Mouse (Mus musculus) midbrain, embryonic 16.5 days (tissue): ENCODE measurements at regions not wholly inside any gene's neighbourhood (a gene's known extent, or its start where the extent isn't known, plus 50 kb on each side); places are given as distances from the start of the nearest gene placed in this dataset.

ENCODE experiments used
- ATAC-seq: fragments of 200-750 bp; cut with Nextera tagmentation; 2 replicates; pipeline ENCODE4 v1.8.0; 2017; ENCODE audit warnings: moderate TSS enrichment
- H3K27ac ChIP-seq: fragments of 300-500 bp; sonication (generic); 2 replicates; pipeline ENCODE4 v1.5.1; 2014; ENCODE audit warnings: mild to moderate bottlenecking, low read length, mixed read lengths
- H3K27me3 ChIP-seq: fragments of 300-500 bp; sonication (generic); 2 replicates; pipeline ENCODE4 v1.6.1; 2014; ENCODE audit warnings: low read depth, low read length, mixed read lengths; ENCODE audit not compliant: control insufficient read depth, insufficient read depth
- H3K36me3 ChIP-seq: fragments of 300-500 bp; sonication (generic); 2 replicates; pipeline ENCODE4 v1.6.1; 2014; ENCODE audit warnings: mild to moderate bottlenecking, low read length, moderate library complexity, mixed read lengths; ENCODE audit not compliant: control insufficient read depth, insufficient read depth
- H3K4me1 ChIP-seq: fragments of 300-500 bp; sonication (generic); 2 replicates; pipeline ENCODE4 v1.6.1; 2014; ENCODE audit warnings: mild to moderate bottlenecking, low read length, mixed read lengths; ENCODE audit not compliant: control insufficient read depth, insufficient read depth
- H3K4me2 ChIP-seq: fragments of 300-500 bp; sonication (generic); 2 replicates; pipeline ENCODE4 v1.6.1; 2014; ENCODE audit warnings: mild to moderate bottlenecking, low read length, mixed read lengths
- H3K4me3 ChIP-seq: fragments of 300-500 bp; sonication (generic); 2 replicates; pipeline ENCODE4 v1.5.1; 2014; ENCODE audit warnings: low read depth, mild to moderate bottlenecking, low read length, moderate library complexity, mixed read lengths
- H3K9ac ChIP-seq: fragments of 300-500 bp; sonication (generic); 2 replicates; pipeline ENCODE4 v1.6.1; 2014; ENCODE audit warnings: low read depth, low read length, mixed read lengths
- H3K9me3 ChIP-seq: fragments of 300-500 bp; sonication (generic); replicated peaks from 2 replicates; pipeline ENCODE4 v1.6.1; 2014; ENCODE audit warnings: mild to moderate bottlenecking, low read length, mixed read lengths; ENCODE audit not compliant: control insufficient read depth, poor library complexity, severe bottlenecking
- WGBS: fragments of 180-500 bp; shearing (Covaris S2); extraction: QIAGEN DNeasy Blood & Tissue Kit; methylation state at CpG from one replicate; pipeline ENCODE4 v1.1.7; 2014; 5-methylcytosine and 5-hydroxymethylcytosine counted together

- Histone ChIP-seq H3K36me3 (no peaks in the 10 kb centered on the region), H3K27ac (no peak overlapping the region), H3K27me3 (no peaks in the 10 kb centered on the region), H3K4me2 (no peak overlapping the region), H3K4me3 (no peak overlapping the region), H3K4me1 (no peaks in the 10 kb centered on the region), H3K9me3 (no peaks in the 10 kb centered on the region), H3K9ac (no peak overlapping the region)
- no peak; the same call in 1 of the 2 replicates for ATAC-seq
- 43% methylated on average over 3 of the region's 3 CpGs for WGBS
Measured at GRCm38 (mm10) chr8:33078125-33078524, 350.4 kb upstream of the 5930422O12Rik start.

GRCm38 (mm10) chr8:33079867-33080585 lies 348.5 kb upstream of the 5930422O12Rik start:
- H3K36me3 ChIP-seq = no peaks in the 10 kb centered on the region
- no peak overlapping the region for H3K4me3 ChIP-seq
- no peak for ATAC-seq
- 83% methylated on average over 12 of the region's 12 CpGs for WGBS
- H3K9me3 ChIP-seq = no peaks in the 10 kb centered on the region
- no peaks in the 10 kb centered on the region for H3K4me1 ChIP-seq
- no peak overlapping the region for H3K9ac ChIP-seq
- no peak overlapping the region for H3K27ac ChIP-seq
- no peaks in the 10 kb centered on the region for H3K27me3 ChIP-seq
- H3K4me2 ChIP-seq = no peak overlapping the region

- Histone ChIP-seq H3K4me3 (no peak overlapping the region), H3K4me2 (no peak overlapping the region), H3K36me3 (no peaks in the 10 kb centered on the region), H3K27ac (no peak overlapping the region), H3K27me3 (no peaks in the 10 kb centered on the region), H3K4me1 (peaks cover 5% of the 10 kb centered on the region; the same call in 1 of the 2 replicates), H3K9me3 (no peaks in the 10 kb centered on the region), H3K9ac (no peak overlapping the region)
- ATAC-seq = no peak
- 71% methylated on average over 4 of the region's 4 CpGs for WGBS
Measured at GRCm38 (mm10) chr8:33081941-33082340, 346.6 kb upstream of the 5930422O12Rik start.

- Histone ChIP-seq H3K4me1 (peaks cover 5% of the 10 kb centered on the region; the same call in 1 of the 2 replicates), H3K4me2 (no peak overlapping the region), H3K9me3 (no peaks in the 10 kb centered on the region), H3K27me3 (no peaks in the 10 kb centered on the region), H3K36me3 (no peaks in the 10 kb centered on the region), H3K4me3 (no peak overlapping the region), H3K9ac (no peak overlapping the region), H3K27ac (no peak overlapping the region)
- ATAC-seq = peak; percentile 76; the same call in 1 of the 2 replicates
- WGBS = 18% methylated on average over 5 of the region's 5 CpGs
Measured at GRCm38 (mm10) chr8:33085461-33085860, 343.0 kb upstream of the 5930422O12Rik start.

GRCm38 (mm10) chr8:33089731-33090130 lies 338.8 kb upstream of the 5930422O12Rik start:
- Histone ChIP-seq H3K27me3 (no peaks in the 10 kb centered on the region), H3K9ac (no peak overlapping the region), H3K4me1 (peaks cover 5% of the 10 kb centered on the region; the same call in 1 of the 2 replicates), H3K27ac (no peak overlapping the region), H3K36me3 (no peaks in the 10 kb centered on the region), H3K9me3 (no peaks in the 10 kb centered on the region), H3K4me2 (no peak overlapping the region), H3K4me3 (no peak overlapping the region)
- no peak for ATAC-seq
- WGBS = 77% methylated on average over 3 of the region's 3 CpGs

- Histone ChIP-seq H3K27me3 (no peaks in the 10 kb centered on the region), H3K4me1 (no peaks in the 10 kb centered on the region), H3K4me2 (no peak overlapping the region), H3K9ac (no peak overlapping the region), H3K36me3 (no peaks in the 10 kb centered on the region), H3K27ac (no peak overlapping the region), H3K4me3 (no peak overlapping the region), H3K9me3 (no peaks in the 10 kb centered on the region)
- ATAC-seq = no peak
- 86% methylated on average over 3 of the region's 3 CpGs for WGBS
Measured at GRCm38 (mm10) chr8:33108914-33109313, 319.6 kb upstream of the 5930422O12Rik start.

- H3K27ac ChIP-seq = no peak overlapping the region
- H3K4me2 ChIP-seq = no peak overlapping the region
- H3K9me3 ChIP-seq = no peaks in the 10 kb centered on the region
- no peaks in the 10 kb centered on the region for H3K27me3 ChIP-seq
- peak; percentile 58; the same call in 1 of the 2 replicates for ATAC-seq
- 0 out of 2 replicates have a peak, but pooled peaks cover 7% of the 10 kb centered on the region for H3K4me1 ChIP-seq
- H3K9ac ChIP-seq = no peak overlapping the region
- no peak overlapping the region for H3K4me3 ChIP-seq
- no peaks in the 10 kb centered on the region for H3K36me3 ChIP-seq
- WGBS = 63% methylated on average over 17 of the region's 17 CpGs
Measured at GRCm38 (mm10) chr8:33115271-33116236, 313.0 kb upstream of the 5930422O12Rik start.

- WGBS = 64% methylated on average over 3 of the region's 3 CpGs
Measured at GRCm38 (mm10) chr8:33123061-33123587, 305.4 kb upstream of the 5930422O12Rik start.

More at GRCm38 (mm10) chr8:33123061-33123587, 305.4 kb upstream of the 5930422O12Rik start:
- Histone ChIP-seq H3K9me3 (no peaks in the 10 kb centered on the region), H3K27me3 (no peaks in the 10 kb centered on the region), H3K4me2 (no peak overlapping the region), H3K9ac (no peak overlapping the region), H3K36me3 (no peaks in the 10 kb centered on the region), H3K27ac (no peak overlapping the region), H3K4me3 (no peak overlapping the region), H3K4me1 (no peaks in the 10 kb centered on the region)
- ATAC-seq = no peak
